Mouse (Mus musculus) gastrocnemius, adult 2 months (tissue): ENCODE measurements around the gene Klhl29. TPM values are rescaled to one million over a fixed set of nuclear protein-coding genes. Genes with fewer than 3 reads are reported as not detected.
"Not testable (repeated sequence)": the region's sequence is repeated elsewhere in the genome, so short reads cannot be mapped to it uniquely, and the experiment has no call there.

Source experiments
- DNase-seq: peaks from one replicate; pipeline ENCODE4 v3.0.0; 2022
- H3K27ac ChIP-seq: fragments of 200-600 bp; 2 replicates; pipeline ENCODE4 v1.8.1; 2022; ENCODE audit warnings: mild to moderate bottlenecking
- H3K4me3 ChIP-seq: fragments of 200-600 bp; 2 replicates; pipeline ENCODE4 v1.8.1; 2022; ENCODE audit warnings: mild to moderate bottlenecking, moderate library complexity
- CTCF ChIP-seq: fragments of 200-600 bp; IDR thresholded peaks from 2 replicates; pipeline ENCODE4 v1.8.1; 2022; ENCODE audit warnings: antibody characterized with exemption, mild to moderate bottlenecking, moderate library complexity
- intact Hi-C: fragments of 180-260 bp; cut with DNase I; formaldehyde crosslinking; loops from one replicate; pipeline ENCODE4 v1.15.1; 2025
- total RNA-seq, 2 experiments: library from RNA; stranded (reverse); gene quantifications; 2 replicates each; pipeline ENCODE4 v1.2.3; 2021

The Klhl29 gene
- total RNA-seq, 2 experiments from 2014 or later: 3.0 to 3.4 TPM

- no peak for TF ChIP-seq CTCF
- Histone ChIP-seq H3K27ac (no peak overlapping the region), H3K4me3 (no peak overlapping the region)
- intact Hi-C loops: no loop called here
- DNase-seq: no peak
Measured at GRCm38 (mm10) chr12:5345088-5345487, 30.4 kb downstream of the Klhl29 start.

- DNase-seq, intact Hi-C loops, H3K4me3 ChIP-seq, H3K27ac ChIP-seq: not testable (repeated sequence)
Measured at GRCm38 (mm10) chr12:5344457-5344856, 31.0 kb downstream of the Klhl29 start.

- intact Hi-C loops: no loop called here
- Histone ChIP-seq H3K4me3 (no peak overlapping the region), H3K27ac (no peak overlapping the region)
- TF ChIP-seq CTCF: no peak
- no peak for DNase-seq
Measured at GRCm38 (mm10) chr12:5340151-5340603, 35.3 kb downstream of the Klhl29 start.

- H3K4me3 ChIP-seq: no peak overlapping the region
- DNase-seq: peak; percentile 67
- intact Hi-C loops: loop anchor here (10.0 kb wide), 1 partner anchor 92 kb away; no protein-coding TSS in a partner anchor
- H3K27ac ChIP-seq: peak overlapping the region; percentile 49; the same call in 1 of the 2 replicates
- TF ChIP-seq CTCF: no peak
Measured at GRCm38 (mm10) chr12:5336927-5337712, 38.4 kb downstream of the Klhl29 start.

GRCm38 (mm10) chr12:5336331-5336730, 39.2 kb downstream of the Klhl29 start:
- peak; percentile 77 for DNase-seq
- no peak for TF ChIP-seq CTCF
- intact Hi-C loops: loop anchor here (10.0 kb wide), 1 partner anchor 92 kb away; no protein-coding TSS in a partner anchor
- Histone ChIP-seq H3K4me3 (no peak overlapping the region), H3K27ac (no peak overlapping the region; the same call in 1 of the 2 replicates)

- intact Hi-C loops: loop anchor here (10.0 kb wide), 1 partner anchor 90 kb away; no protein-coding TSS in a partner anchor
- Histone ChIP-seq H3K27ac (peak overlapping the region; percentile 48; the same call in 1 of the 2 replicates), H3K4me3 (peak overlapping the region; percentile 21; the same call in 1 of the 2 replicates)
- TF ChIP-seq CTCF: no peak
- DNase-seq: peak; percentile 62
Measured at GRCm38 (mm10) chr12:5334956-5335355, 40.5 kb downstream of the Klhl29 start.

- H3K27ac ChIP-seq: no peak overlapping the region
- DNase-seq: no peak
- no peak for TF ChIP-seq CTCF
- no peak overlapping the region for H3K4me3 ChIP-seq
- intact Hi-C loops: loop anchor here (10.0 kb wide), 1 partner anchor 89 kb away; no protein-coding TSS in a partner anchor
Measured at GRCm38 (mm10) chr12:5334175-5334574, 41.3 kb downstream of the Klhl29 start.

GRCm38 (mm10) chr12:5331810-5332484, 43.5 kb downstream of the Klhl29 start:
- Histone ChIP-seq H3K4me3 (no peak overlapping the region), H3K27ac (no peak overlapping the region)
- no peak for TF ChIP-seq CTCF
- DNase-seq: peak; percentile 55
- intact Hi-C loops: loop anchor here (10.0 kb wide), 1 partner anchor 87 kb away; no protein-coding TSS in a partner anchor

GRCm38 (mm10) chr12:5330496-5331070, 44.9 kb downstream of the Klhl29 start:
- intact Hi-C loops: loop anchor here (10.0 kb wide), 1 partner anchor 86 kb away; no protein-coding TSS in a partner anchor
- Histone ChIP-seq H3K4me3 (no peak overlapping the region), H3K27ac (no peak overlapping the region)
- no peak for DNase-seq
- no peak for TF ChIP-seq CTCF

GRCm38 (mm10) chr12:5322444-5323087, 52.9 kb downstream of the Klhl29 start:
- no peak for TF ChIP-seq CTCF
- intact Hi-C loops: no loop called here
- H3K4me3 ChIP-seq: no peak overlapping the region
- H3K27ac ChIP-seq: no peak overlapping the region
- no peak for DNase-seq

- intact Hi-C loops: no loop called here
- Histone ChIP-seq H3K27ac (no peak overlapping the region), H3K4me3 (no peak overlapping the region)
- TF ChIP-seq CTCF: no peak
- no peak for DNase-seq
Measured at GRCm38 (mm10) chr12:5321017-5321416, 54.5 kb downstream of the Klhl29 start.

GRCm38 (mm10) chr12:5319359-5319973, 56.0 kb downstream of the Klhl29 start:
- TF ChIP-seq CTCF: no peak
- H3K4me3 ChIP-seq: no peak overlapping the region
- intact Hi-C loops: no loop called here
- no peak overlapping the region for H3K27ac ChIP-seq
- no peak for DNase-seq
